Mouse (Mus musculus): Measurements from ENCODE around the gene Crmp1. TPM values are rescaled to one million over a fixed set of nuclear protein-coding genes. Genes with fewer than 3 reads are reported as not detected.

The Crmp1 gene
- total and polyA plus RNA-seq, 2 experiments from 2014 or later, result 851 to 954 TPM

DNA sequence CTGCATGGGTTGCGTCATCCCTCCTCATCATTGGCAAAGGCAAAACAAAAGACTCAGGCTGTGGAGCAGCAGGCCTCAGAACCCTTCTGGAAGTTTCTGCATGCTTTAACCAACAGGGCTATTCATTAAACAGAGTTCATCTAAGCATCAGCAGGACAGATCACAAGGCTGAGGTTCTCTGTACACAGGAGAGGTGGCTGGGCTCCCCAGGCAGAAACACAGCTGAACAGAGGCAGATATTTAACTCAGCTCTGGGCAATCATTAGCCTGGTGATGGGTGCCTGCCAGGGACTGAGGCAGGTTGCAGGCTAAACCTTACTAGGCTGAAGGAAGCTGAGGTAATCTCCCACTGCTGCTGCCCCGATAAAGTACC, 89.4 kb downstream of the Crmp1 start:
- Histone ChIP-seq H3K36me3 (ENCODE audit: insufficient read depth, low read length) (no peaks in the 10 kb centered on the region), H3K4me3 (ENCODE audit: low read depth, low read length) (no peak overlapping the region), H3K4me1 (ENCODE audit: insufficient read depth, low read length) (no peaks in the 10 kb centered on the region), H3K9ac (replicated peaks; ENCODE audit: low read length, poor library complexity, severe bottlenecking) (no peak overlapping the region), H3K4me2 (ENCODE audit: low read depth, low read length, poor library complexity, severe bottlenecking) (no peak overlapping the region), H3K27ac (ENCODE audit: low read depth, low read length) (no peak overlapping the region), H3K27me3 (ENCODE audit: insufficient read depth, low read length) (no peaks in the 10 kb centered on the region), H3K9me3 (ENCODE audit: low read length) (no peaks in the 10 kb centered on the region)
- no peak for DNase-seq (ENCODE audit: low spot score)
- TF ChIP-seq CTCF (IDR thresholded peaks at IDR 0.05), result no peak
- ATAC-seq (ENCODE audit: low FRiP score), result no peak
- WGBS, result 91% methylated on average over 2 of the region's 2 CpGs

DNA sequence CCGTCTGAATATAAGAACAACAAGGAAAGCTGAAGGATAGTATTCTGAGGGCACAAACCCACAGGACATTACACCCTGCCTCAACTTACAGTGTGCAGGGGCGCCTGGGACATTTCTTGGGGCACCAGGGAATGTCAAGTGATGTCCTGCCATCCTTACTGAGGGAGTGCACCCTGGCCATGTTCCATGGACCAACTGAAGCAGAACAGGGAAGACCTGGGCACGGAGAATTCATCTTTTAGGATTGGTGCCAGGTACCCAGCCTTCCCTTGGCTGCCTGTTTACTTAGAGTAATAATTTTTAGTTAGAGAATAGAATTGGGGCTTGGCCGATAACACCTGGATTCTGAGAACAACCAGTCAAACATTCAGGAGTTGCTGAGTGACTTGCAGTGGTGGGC, 90.3 kb downstream of the Crmp1 start:
- no peaks in the 10 kb centered on the region for H3K4me1 ChIP-seq (ENCODE audit: insufficient read depth, low read length)
- H3K36me3 ChIP-seq (ENCODE audit: insufficient read depth, low read length), result no peaks in the 10 kb centered on the region
- no peaks in the 10 kb centered on the region for H3K9me3 ChIP-seq (ENCODE audit: low read length)
- no peak overlapping the region for H3K9ac ChIP-seq (replicated peaks; ENCODE audit: low read length, poor library complexity, severe bottlenecking)
- H3K4me2 ChIP-seq (ENCODE audit: low read depth, low read length, poor library complexity, severe bottlenecking), result no peak overlapping the region
- no peaks in the 10 kb centered on the region for H3K27me3 ChIP-seq (ENCODE audit: insufficient read depth, low read length)
- no peak overlapping the region for H3K27ac ChIP-seq (ENCODE audit: low read depth, low read length)
- H3K4me3 ChIP-seq (ENCODE audit: low read depth, low read length), result no peak overlapping the region
- no peak for DNase-seq (ENCODE audit: low spot score)
- 82% methylated on average over 4 of the region's 4 CpGs for WGBS
- TF ChIP-seq CTCF (IDR thresholded peaks at IDR 0.05), result no peak
- ATAC-seq (ENCODE audit: low FRiP score), result no peak

DNA sequence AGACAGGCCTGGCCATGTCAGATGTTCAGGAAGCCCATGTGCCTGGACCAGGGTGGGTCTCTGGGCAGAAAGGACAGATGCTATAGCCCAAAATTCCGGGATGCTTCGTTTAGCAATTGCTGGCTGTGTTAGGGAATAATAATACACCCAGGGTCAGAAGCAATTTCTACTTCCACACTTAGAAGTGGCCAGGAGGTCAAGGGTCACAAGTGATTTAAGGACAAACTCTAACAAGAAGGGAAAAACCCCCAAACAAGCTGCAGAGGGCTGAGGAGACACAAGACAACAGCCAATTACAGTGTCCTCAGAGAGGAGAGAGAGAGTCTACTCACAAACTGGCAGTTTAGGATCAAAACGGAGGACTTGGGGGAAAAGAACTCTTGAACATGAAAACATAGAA, 93.3 kb downstream of the Crmp1 start:
- Histone ChIP-seq H3K27me3 (ENCODE audit: insufficient read depth, low read length) (peaks cover 9% of the 10 kb centered on the region; the same call in 1 of the 2 replicates), H3K4me2 (ENCODE audit: low read depth, low read length, poor library complexity, severe bottlenecking) (no peak overlapping the region), H3K27ac (ENCODE audit: low read depth, low read length) (no peak overlapping the region), H3K9me3 (ENCODE audit: low read length) (no peaks in the 10 kb centered on the region), H3K9ac (replicated peaks; ENCODE audit: low read length, poor library complexity, severe bottlenecking) (no peak overlapping the region), H3K36me3 (ENCODE audit: insufficient read depth, low read length) (no peaks in the 10 kb centered on the region), H3K4me3 (ENCODE audit: low read depth, low read length) (no peak overlapping the region), H3K4me1 (ENCODE audit: insufficient read depth, low read length) (0 out of 2 replicates have a peak, but pooled peaks cover 11% of the 10 kb centered on the region)
- TF ChIP-seq CTCF (IDR thresholded peaks at IDR 0.05), result no peak
- WGBS, result 88% methylated on average over 3 of the region's 3 CpGs
- ATAC-seq (ENCODE audit: low FRiP score) (no peak), DNase-seq (ENCODE audit: low spot score) (no peak)

DNA sequence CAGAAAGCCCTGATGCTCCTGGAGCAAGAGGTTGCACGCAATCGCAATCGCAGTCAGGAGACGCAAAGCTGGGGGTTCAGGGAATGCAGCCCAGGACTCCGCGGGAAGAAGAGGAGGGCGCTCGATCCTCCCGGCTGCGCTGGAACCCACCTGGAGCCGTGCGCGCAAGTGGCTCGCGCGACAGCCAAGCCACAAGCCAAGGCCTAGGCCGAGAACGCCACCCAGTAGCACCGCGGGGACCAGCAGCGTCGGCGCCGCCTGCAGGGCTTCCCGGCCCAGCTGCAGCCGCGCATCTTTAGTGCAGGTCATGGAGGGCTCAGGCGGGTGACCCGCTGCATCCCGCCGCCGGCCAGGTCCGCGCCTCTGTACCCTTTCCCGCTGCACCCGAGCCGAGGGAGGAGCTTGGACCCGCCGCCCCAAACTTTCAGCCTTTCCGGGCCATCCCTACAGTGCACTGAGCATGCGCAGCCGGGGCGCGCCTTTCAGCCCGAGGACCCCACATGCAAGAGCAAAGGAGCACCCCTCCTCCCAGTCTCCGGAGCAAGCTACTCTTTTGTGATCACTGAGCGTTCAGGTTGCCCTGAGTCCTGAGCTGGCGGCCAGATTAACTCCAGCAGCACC, 94.9 kb downstream of the Crmp1 start, which contains the start of gene Evc:
Gene Evc (minus strand): TSS at position 410 of the 621 bp plus-strand sequence.
- Histone ChIP-seq H3K4me3 (ENCODE audit: low read depth, low read length) (peak within 1 kb of the TSS; percentile 61), H3K27me3 (ENCODE audit: insufficient read depth, low read length) (peaks cover 9% of the 10 kb centered on the region; the same call in 1 of the 2 replicates), H3K4me2 (ENCODE audit: low read depth, low read length, poor library complexity, severe bottlenecking) (peak within 1 kb of the TSS; percentile 100), H3K27ac (ENCODE audit: low read depth, low read length) (no peak within 1 kb of the TSS), H3K4me1 (ENCODE audit: insufficient read depth, low read length) (0 out of 2 replicates have a peak, but pooled peaks cover 11% of the 10 kb centered on the region), H3K36me3 (ENCODE audit: insufficient read depth, low read length) (no peaks in the 10 kb centered on the region), H3K9me3 (ENCODE audit: low read length) (no peaks in the 10 kb centered on the region), H3K9ac (replicated peaks; ENCODE audit: low read length, poor library complexity, severe bottlenecking) (peak within 1 kb of the TSS; percentile 45; the same call in 1 of the 2 replicates)
- under 1% methylated on average over 44 of the region's 48 CpGs for WGBS
- ATAC-seq (ENCODE audit: low FRiP score), result peak; percentile 50
- peak; percentile 20 for TF ChIP-seq CTCF (IDR thresholded peaks at IDR 0.05)
- DNase-seq (ENCODE audit: low spot score), result peak; percentile 55

DNA sequence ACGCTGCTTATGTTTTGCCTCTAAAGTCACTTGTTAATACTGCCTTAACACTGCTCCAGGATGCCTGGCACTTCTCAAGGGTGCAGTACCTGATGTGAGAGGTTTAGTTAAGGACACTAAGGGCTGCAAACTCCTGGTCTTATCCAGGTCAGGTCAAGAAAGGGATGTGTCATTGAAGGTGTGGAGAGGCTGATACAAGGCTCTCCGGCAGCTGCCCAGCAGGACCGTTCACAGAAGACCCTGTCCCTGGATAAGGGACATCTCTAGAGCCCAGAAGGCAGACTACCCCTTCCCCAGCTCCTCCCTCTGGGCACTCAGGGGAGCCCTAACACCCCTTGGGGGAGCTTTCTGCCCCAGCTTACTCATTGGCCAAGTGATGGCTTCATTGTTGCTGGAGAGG, 96.0 kb downstream of the Crmp1 start:
- DNase-seq (ENCODE audit: low spot score), result no peak
- no peak for TF ChIP-seq CTCF (IDR thresholded peaks at IDR 0.05)
- ATAC-seq (ENCODE audit: low FRiP score), result no peak
- H3K4me2 ChIP-seq (ENCODE audit: low read depth, low read length, poor library complexity, severe bottlenecking), result peak overlapping the region; percentile 88
- no peaks in the 10 kb centered on the region for H3K36me3 ChIP-seq (ENCODE audit: insufficient read depth, low read length)
- H3K9me3 ChIP-seq (ENCODE audit: low read length), result no peaks in the 10 kb centered on the region
- peaks cover 9% of the 10 kb centered on the region; the same call in 1 of the 2 replicates for H3K27me3 ChIP-seq (ENCODE audit: insufficient read depth, low read length)
- H3K9ac ChIP-seq (replicated peaks; ENCODE audit: low read length, poor library complexity, severe bottlenecking), result no peak overlapping the region
- H3K27ac ChIP-seq (ENCODE audit: low read depth, low read length), result no peak overlapping the region
- H3K4me3 ChIP-seq (ENCODE audit: low read depth, low read length), result no peak overlapping the region
- 0 out of 2 replicates have a peak, but pooled peaks cover 11% of the 10 kb centered on the region for H3K4me1 ChIP-seq (ENCODE audit: insufficient read depth, low read length)
- 68% methylated on average over 3 of the region's 3 CpGs for WGBS

DNA sequence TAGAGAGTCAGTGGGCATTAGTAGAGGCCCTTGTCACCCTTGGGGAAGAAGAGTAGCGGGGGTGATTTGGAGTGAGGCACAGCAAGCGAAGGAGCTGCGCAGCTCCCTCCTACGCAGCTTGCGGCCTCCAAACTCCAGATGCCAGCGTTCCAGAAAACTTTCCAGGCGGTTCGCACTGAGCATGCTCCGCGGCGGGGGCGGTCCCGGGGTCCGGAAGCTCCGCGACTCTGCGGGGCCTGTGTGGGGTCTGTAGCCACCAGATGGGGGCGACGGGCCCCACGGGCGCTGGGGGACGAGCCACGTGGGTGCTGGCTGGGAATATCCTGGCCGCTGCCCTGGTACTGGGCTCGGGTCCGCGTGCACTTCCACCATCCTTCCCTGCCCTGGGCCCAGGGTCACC, 96.5 kb downstream of the Crmp1 start, which contains the start of gene Evc2:
Gene Evc2 (plus strand): TSS at position 212 of the 400 bp plus-strand sequence.
- TF ChIP-seq CTCF (IDR thresholded peaks at IDR 0.05), result peak; percentile 55
- Histone ChIP-seq H3K27me3 (ENCODE audit: insufficient read depth, low read length) (peaks cover 9% of the 10 kb centered on the region; the same call in 1 of the 2 replicates), H3K9ac (replicated peaks; ENCODE audit: low read length, poor library complexity, severe bottlenecking) (peak within 1 kb of the TSS; percentile 26; the same call in 1 of the 2 replicates), H3K4me2 (ENCODE audit: low read depth, low read length, poor library complexity, severe bottlenecking) (peak within 1 kb of the TSS; percentile 88), H3K4me1 (ENCODE audit: insufficient read depth, low read length) (0 out of 2 replicates have a peak, but pooled peaks cover 11% of the 10 kb centered on the region), H3K4me3 (ENCODE audit: low read depth, low read length) (peak within 1 kb of the TSS; percentile 44), H3K9me3 (ENCODE audit: low read length) (no peaks in the 10 kb centered on the region), H3K27ac (ENCODE audit: low read depth, low read length) (no peak within 1 kb of the TSS), H3K36me3 (ENCODE audit: insufficient read depth, low read length) (no peaks in the 10 kb centered on the region)
- ATAC-seq (ENCODE audit: low FRiP score) (peak; percentile 55), DNase-seq (ENCODE audit: low spot score) (peak; percentile 66)
- under 1% methylated on average over 27 of the region's 27 CpGs for WGBS

Other genes starting within 250 kb of the Crmp1 start
- gene Gm1043, start 156.6 kb upstream of the Crmp1 start, total RNA-seq (2014; rRNA removed), result 19.4 and 29.5 TPM in 2 replicates
- gene Gm1043, start 156.6 kb upstream of the Crmp1 start, polyA plus RNA-seq (2015; fragmentation: Nextera tagmentation; extraction: Ambion mirVana), result 1.2 and 1.6 TPM in 2 replicates
- 8.2 and 8.3 TPM in 2 replicates for gene Evc, start 95.0 kb downstream of the Crmp1 start, total RNA-seq (2014; rRNA removed)
- 2.7 and 2.8 TPM in 2 replicates for gene Evc, start 95.0 kb downstream of the Crmp1 start, polyA plus RNA-seq (2015; fragmentation: Nextera tagmentation; extraction: Ambion mirVana)
- gene Evc2, start 96.6 kb downstream of the Crmp1 start, total RNA-seq (2014; rRNA removed), result 3.6 and 6.7 TPM in 2 replicates
- 4.2 and 5.5 TPM in 2 replicates for gene Evc2, start 96.6 kb downstream of the Crmp1 start, polyA plus RNA-seq (2015; fragmentation: Nextera tagmentation; extraction: Ambion mirVana)